Mouse (Mus musculus) spleen, postnatal 14 days (tissue): ENCODE results near the gene Mboat2.

Experiments
- DNase-seq, 2 experiments: peaks; one replicate each; pipeline ENCODE4 v3.0.0; 2021 to 2022; ENCODE audit warnings: low spot score in 2 of 2

The Mboat2 gene

DNA sequence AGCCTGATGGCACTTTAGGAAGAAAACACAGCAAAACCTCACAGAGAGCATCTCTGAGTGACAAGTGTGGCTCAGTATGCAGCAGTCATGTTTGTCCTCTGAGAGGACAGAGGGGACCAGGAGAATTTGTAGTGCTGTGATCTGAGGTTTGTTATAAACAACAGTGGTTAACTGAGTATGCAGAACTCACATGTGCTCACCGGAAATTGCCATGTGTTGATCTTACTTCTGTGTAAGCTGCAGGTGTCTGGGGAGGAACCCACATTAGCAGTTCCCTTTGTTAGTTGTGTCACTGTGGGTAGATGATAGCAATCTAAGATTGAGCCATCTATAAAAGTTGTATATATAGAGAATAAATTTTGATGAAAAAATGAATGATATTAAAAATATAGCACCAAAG lies 179.7 kb downstream of the Mboat2 start:
- no peak for DNase-seq

DNA sequence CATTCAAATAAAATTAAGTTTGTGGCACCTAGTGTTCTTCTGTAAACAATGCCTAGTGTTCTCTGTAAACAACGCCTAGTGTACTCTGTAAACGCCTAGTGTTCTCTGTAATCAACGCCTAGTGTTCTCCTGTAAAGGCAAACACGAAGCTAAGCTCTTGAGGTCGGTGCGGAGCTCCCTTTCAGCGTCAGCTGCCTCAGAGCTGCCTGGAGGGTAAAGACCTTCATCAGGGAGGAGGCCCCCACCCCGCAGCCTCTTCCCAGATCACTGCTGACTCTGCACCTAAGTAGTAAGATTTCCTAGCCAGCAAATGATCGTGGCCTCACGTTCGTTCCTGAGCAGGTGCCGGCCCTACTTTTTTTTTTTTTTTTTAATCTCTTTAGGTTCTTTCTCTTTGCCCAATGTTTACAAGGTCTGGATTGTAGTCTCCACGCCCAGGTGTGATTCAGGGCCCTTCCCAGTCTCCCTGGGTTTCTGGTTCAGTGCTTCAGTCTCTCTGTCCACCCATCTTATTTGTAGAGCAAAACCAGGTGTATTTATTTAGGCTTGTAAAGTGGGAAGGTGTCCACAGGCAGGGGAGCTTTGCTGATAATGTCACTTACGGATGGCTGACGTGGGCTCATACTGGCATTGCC lies 181.2 kb downstream of the Mboat2 start:
- no peak for DNase-seq

DNA sequence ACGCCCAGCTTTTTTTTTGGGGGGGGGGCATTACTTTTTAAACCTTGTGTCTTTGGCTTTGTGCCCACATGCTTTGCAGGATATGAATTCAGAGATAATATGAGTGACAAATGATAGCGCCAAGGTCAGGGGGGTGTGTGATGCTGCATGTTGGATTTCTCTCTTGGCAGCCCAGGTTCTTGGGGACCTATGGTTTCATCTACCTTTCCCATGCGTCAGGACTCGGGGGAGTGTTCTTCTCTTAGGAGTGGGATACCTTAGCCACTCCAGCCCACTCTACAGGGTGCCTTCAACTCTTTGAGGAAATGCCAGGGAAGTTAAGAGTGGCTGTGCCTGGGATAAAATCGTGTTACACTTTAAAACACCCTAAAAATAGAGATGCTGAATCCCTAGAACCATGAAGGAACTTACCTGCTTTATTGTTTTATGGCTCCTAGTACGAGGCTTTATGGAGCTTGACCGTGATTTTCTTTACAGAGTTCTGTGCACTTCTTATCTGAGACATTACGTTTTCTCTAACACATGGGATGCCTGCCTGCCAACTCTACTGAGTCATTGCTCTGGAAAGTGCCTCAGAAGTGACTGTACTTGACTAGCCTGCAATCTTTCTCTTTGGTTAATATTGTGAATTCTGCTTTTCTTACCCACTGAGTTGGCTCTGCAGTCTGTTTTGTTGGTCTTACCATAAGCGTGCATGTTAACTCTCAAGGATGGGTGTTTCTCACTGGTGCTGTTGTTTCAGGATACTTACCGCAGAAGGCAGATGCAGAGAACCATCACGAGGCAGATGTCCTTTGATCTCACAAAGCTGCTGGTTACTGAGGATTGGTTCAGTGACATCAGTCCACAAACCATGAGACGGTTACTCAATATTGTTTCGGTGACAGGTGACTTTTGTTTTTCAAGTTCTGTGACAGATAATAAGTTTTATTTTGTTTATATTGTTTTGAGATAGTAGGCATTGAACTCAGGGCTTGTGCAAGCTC lies 182.2 kb downstream of the Mboat2 start:
- DNase-seq = no peak
